ENCODE assay signal across 12 mouse cellular contexts in genomic region chr10:89765790-89766714, GRCm38 (mm10). TPM values are rescaled to one million over a fixed set of nuclear protein-coding genes. Genes with fewer than 3 reads are reported as not detected.
DNase-seq lines count a peak whose midpoint lies in the region; ATAC-seq and TF ChIP-seq lines count a peak whose summit lies in the region.
"Had no signal": no experiment of that assay in that cellular context is flagged by ENCODE, and none has a peak within 500 bp of the region (broad histone marks: within the 10 kb centered on the region; RNA-seq: fewer than 3 reads in every experiment).

No protein-coding gene starts in this region.

- no peak overlapping the region for H3K4me3 ChIP-seq in heart, embryonic 10.5 days
- H3K4me3 ChIP-seq in lung, postnatal 0 days (ENCODE audit: low read depth, low read length) = no peak overlapping the region
- H3K4me3 ChIP-seq in lung, adult 2 months (replicated peaks; ENCODE audit: extremely low read depth, low read depth, low read length) = no peak overlapping the region
- H3K4me3 ChIP-seq in liver, embryonic 14.5 days (ENCODE audit: insufficient read depth in 1 of 2, low read depth in 2 of 2, low read length in 2 of 2) = no peak overlapping the region
- no peak overlapping the region for H3K4me3 ChIP-seq in midbrain, embryonic 15.5 days
- H3K4me3 ChIP-seq: forebrain, embryonic 10.5 days; limb, embryonic 10.5 days had no signal

- no peak overlapping the region for H3K4me2 ChIP-seq in lung, postnatal 0 days (replicated peaks; ENCODE audit: low read depth, low read length)
- no peak overlapping the region; the same call in 1 of the 2 replicates for H3K4me2 ChIP-seq in liver, embryonic 14.5 days (ENCODE audit: low read depth)
- H3K4me2 ChIP-seq in midbrain, embryonic 15.5 days = no peak overlapping the region

- TF ChIP-seq CTCF in lung, postnatal 0 days (IDR thresholded peaks at IDR 0.05) = no peak
- TF ChIP-seq CTCF in lung, adult 2 months (IDR thresholded peaks at IDR 0.05; ENCODE audit: insufficient read depth, low read length) = no peak
- TF ChIP-seq CTCF in liver, embryonic 14.5 days (IDR thresholded peaks at IDR 0.05; ENCODE audit: low read depth) = no peak

- H3K9me3 ChIP-seq in heart, embryonic 10.5 days = no peaks in the 10 kb centered on the region
- no peaks in the 10 kb centered on the region for H3K9me3 ChIP-seq in lung, postnatal 0 days (ENCODE audit: low read length)
- H3K9me3 ChIP-seq in liver, embryonic 14.5 days (ENCODE audit: control insufficient read depth, low read length) = no peaks in the 10 kb centered on the region
- no peaks in the 10 kb centered on the region for H3K9me3 ChIP-seq in midbrain, embryonic 15.5 days
- H3K9me3 ChIP-seq: forebrain, embryonic 10.5 days; limb, embryonic 10.5 days had no signal

- ATAC-seq in lung, postnatal 0 days = no peak
- ATAC-seq in liver, embryonic 14.5 days (ENCODE audit: insufficient read depth) = peak; percentile 38; the same call in 1 of the 2 replicates
- no peak for ATAC-seq in midbrain, embryonic 15.5 days (replicated peaks)

- no peak for TF ChIP-seq EP300 in lung, postnatal 0 days (IDR thresholded peaks at IDR 0.05)
- no peak for TF ChIP-seq EP300 in liver, embryonic 14.5 days (IDR thresholded peaks at IDR 0.05; ENCODE audit: low read depth)

- peak; percentile 76 for DNase-seq in heart, adult 11 months
- no peak for DNase-seq in heart, embryonic 10.5 days (ENCODE audit: low spot score)
- no peak for DNase-seq in lung, postnatal 0 days (ENCODE audit: low spot score)
- no peak for DNase-seq in lung, adult 2 months
- DNase-seq in liver, embryonic 14.5 days (ENCODE audit: low read depth in 3 of 3, low spot score in 3 of 3) = no peak
- peak; percentile 31 for DNase-seq in thymus, postnatal 25 days
- DNase-seq in cerebellum, adult 11 months = no peak
- DNase-seq: cerebellum, adult 2 months; layer of hippocampus, adult 9-11 months had no signal

- no peak for TF ChIP-seq POLR2A in lung, adult 2 months (IDR thresholded peaks at IDR 0.05; ENCODE audit: borderline replicate concordance, extremely low read depth, low read depth, low read length)

- no peak overlapping the region for H3K9ac ChIP-seq in lung, postnatal 0 days (replicated peaks; ENCODE audit: low read depth)
- H3K9ac ChIP-seq in liver, embryonic 14.5 days (replicated peaks) = no peak overlapping the region
- no peak overlapping the region for H3K9ac ChIP-seq in midbrain, embryonic 15.5 days

- H3K27ac ChIP-seq in heart, embryonic 10.5 days = no peak overlapping the region
- H3K27ac ChIP-seq in lung, postnatal 0 days (ENCODE audit: low read length) = peak overlapping the region; percentile 9; the same call in 1 of the 2 replicates
- H3K27ac ChIP-seq in liver, embryonic 14.5 days = no peak overlapping the region
- no peak overlapping the region for H3K27ac ChIP-seq in midbrain, embryonic 15.5 days
- H3K27ac ChIP-seq: forebrain, embryonic 10.5 days; limb, embryonic 10.5 days had no signal

- WGBS in heart, embryonic 10.5 days = 85% methylated on average over 11 of the region's 11 CpGs
- WGBS in lung, postnatal 0 days = 68% methylated on average over 11 of the region's 11 CpGs
- 67% methylated on average over 11 of the region's 11 CpGs for WGBS in lung, adult 2 months
- WGBS in liver, embryonic 14.5 days (ENCODE audit: insufficient replicate concordance) = 51% methylated on average over 11 of the region's 11 CpGs
- WGBS in midbrain, embryonic 15.5 days = 93% methylated on average over 11 of the region's 11 CpGs

- no peaks in the 10 kb centered on the region for H3K36me3 ChIP-seq in heart, embryonic 10.5 days
- no peaks in the 10 kb centered on the region for H3K36me3 ChIP-seq in lung, postnatal 0 days (ENCODE audit: insufficient read depth, low read length)
- H3K36me3 ChIP-seq in liver, embryonic 14.5 days (replicated peaks; ENCODE audit: control insufficient read depth, insufficient read depth, low read depth) = no peaks in the 10 kb centered on the region
- no peaks in the 10 kb centered on the region for H3K36me3 ChIP-seq in midbrain, embryonic 15.5 days (replicated peaks)
- H3K36me3 ChIP-seq: forebrain, embryonic 10.5 days; limb, embryonic 10.5 days had no signal

- no peaks in the 10 kb centered on the region for H3K27me3 ChIP-seq in heart, embryonic 10.5 days (ENCODE audit: insufficient read depth, poor library complexity, severe bottlenecking)
- H3K27me3 ChIP-seq in lung, postnatal 0 days (replicated peaks; ENCODE audit: insufficient read depth, low read length) = no peaks in the 10 kb centered on the region
- no peaks in the 10 kb centered on the region for H3K27me3 ChIP-seq in liver, embryonic 14.5 days (ENCODE audit: control insufficient read depth, insufficient read depth, low read length)
- H3K27me3 ChIP-seq in midbrain, embryonic 15.5 days (replicated peaks) = no peaks in the 10 kb centered on the region

- peaks cover 16% of the 10 kb centered on the region; the same call in 1 of the 2 replicates for H3K4me1 ChIP-seq in heart, embryonic 10.5 days
- H3K4me1 ChIP-seq in lung, postnatal 0 days (ENCODE audit: insufficient read depth, low read depth, low read length) = no peaks in the 10 kb centered on the region; the same call in 1 of the 2 replicates
- peaks cover 4% of the 10 kb centered on the region; the same call in 1 of the 2 replicates for H3K4me1 ChIP-seq in lung, adult 2 months (ENCODE audit: control insufficient read depth, insufficient read depth, low read length)
- H3K4me1 ChIP-seq in liver, embryonic 14.5 days (replicated peaks; ENCODE audit: control insufficient read depth in 2 of 2, insufficient read depth in 2 of 2, low read length in 1 of 2) = peaks cover 6 to 26% of the 10 kb centered on the region in 2 experiments; a peak in 3 of 4 replicates
- H3K4me1 ChIP-seq in midbrain, embryonic 15.5 days = no peaks in the 10 kb centered on the region
- H3K4me1 ChIP-seq: forebrain, embryonic 10.5 days; limb, embryonic 10.5 days had no signal

RNA-seq across cellular contexts. Expression of gene Uhrf1bp1l, which starts 21.3 kb away (rescaled TPM):
- 23.8 and 26.4 TPM in 2 replicates for polyA plus RNA-seq in heart, embryonic 10.5 days (2016; fragmentation: Nextera tagmentation; extraction: Ambion mirVana)
- 34.6 and 38.7 TPM in 2 replicates for polyA plus RNA-seq in lung, postnatal 0 days (2015; fragmentation: Nextera tagmentation; extraction: Ambion mirVana)
- 20.5 and 27.3 TPM in 2 replicates for polyA plus RNA-seq in lung, adult 2 months (2012; rRNA removed)
- polyA plus RNA-seq in liver, embryonic 14.5 days (2012; rRNA removed) = 5.7 and 9.6 TPM in 2 replicates
- 9.4 and 9.6 TPM in 2 replicates for polyA plus RNA-seq in liver, embryonic 14.5 days (2014; fragmentation: Nextera tagmentation; extraction: Ambion mirVana)
- 30.0 TPM in 2 replicates for polyA plus RNA-seq in midbrain, embryonic 15.5 days (2015; fragmentation: Nextera tagmentation; extraction: Ambion mirVana)

RNA-seq across cellular contexts. Expression of gene Actr6, which starts 34.0 kb away (rescaled TPM):
- polyA plus RNA-seq in heart, embryonic 10.5 days (2016; fragmentation: Nextera tagmentation; extraction: Ambion mirVana) = 25.6 and 28.0 TPM in 2 replicates
- polyA plus RNA-seq in lung, postnatal 0 days (2015; fragmentation: Nextera tagmentation; extraction: Ambion mirVana) = 20.3 TPM in 2 replicates
- polyA plus RNA-seq in lung, adult 2 months (2012; rRNA removed) = 0.71 and 1.7 TPM in 2 replicates
- 3.1 and 6.3 TPM in 2 replicates for polyA plus RNA-seq in liver, embryonic 14.5 days (2012; rRNA removed)
- polyA plus RNA-seq in liver, embryonic 14.5 days (2014; fragmentation: Nextera tagmentation; extraction: Ambion mirVana) = 17.1 and 19.2 TPM in 2 replicates
- 47.7 and 55.6 TPM in 2 replicates for polyA plus RNA-seq in midbrain, embryonic 15.5 days (2015; fragmentation: Nextera tagmentation; extraction: Ambion mirVana)

Comparison
In these comparisons a context has a peak if more than half of its experiments do, and no peak if none do; other contexts are left out.
1. DNase-seq: peak in heart, adult 11 months (single experiment) and thymus, postnatal 25 days (single experiment); none in heart, embryonic 10.5 days (single experiment), lung, postnatal 0 days (single experiment), lung, adult 2 months (single experiment), liver, embryonic 14.5 days (0 of 3) and cerebellum, adult 11 months (single experiment).